Mouse (Mus musculus): ENCODE data around the gene Fut9. TPM values are rescaled to one million over a fixed set of nuclear protein-coding genes. Genes with fewer than 3 reads are reported as not detected.

Fut9 gene
- total RNA-seq (2017) = not detected in 3 replicates

DNA sequence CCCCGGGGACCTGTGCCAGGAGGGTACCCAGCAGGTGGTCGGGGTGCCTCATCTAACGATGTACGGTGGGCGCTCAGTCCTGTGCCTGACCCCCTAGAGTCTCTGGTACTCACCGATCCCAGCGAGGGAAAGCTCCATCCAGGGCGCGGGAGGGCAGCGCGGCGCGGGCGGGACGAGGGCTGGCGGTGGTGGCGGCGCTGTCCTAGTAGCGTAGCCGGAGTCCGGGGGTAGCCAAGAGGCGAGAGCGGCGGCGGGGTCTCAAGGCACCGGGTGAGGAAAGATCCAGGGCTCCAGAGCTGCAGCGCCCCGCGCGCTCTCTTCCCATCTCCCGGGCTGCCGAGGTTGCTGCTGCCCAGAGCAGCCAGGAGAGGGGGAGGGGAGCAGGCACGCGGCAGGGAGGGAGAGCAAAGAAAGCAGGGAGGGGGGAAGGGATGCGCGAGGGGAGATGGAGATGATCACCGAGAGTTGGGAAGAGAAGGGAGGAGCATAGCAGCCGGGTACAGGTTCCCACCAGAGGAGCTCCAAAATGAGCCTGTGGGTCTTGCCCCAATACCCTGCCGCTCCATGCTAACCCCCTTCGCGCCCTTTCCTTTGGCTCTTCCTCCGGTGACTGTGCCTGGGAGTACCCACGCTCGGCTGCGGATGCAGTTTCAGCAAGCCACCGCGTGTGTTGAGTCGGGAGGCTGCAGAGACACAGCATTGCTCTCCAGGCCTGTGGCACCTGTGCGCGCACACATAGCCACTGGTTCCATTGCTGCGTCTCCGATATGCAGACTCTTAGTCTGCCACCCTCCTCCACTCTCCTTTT, at the start of gene Fut9:
Gene Fut9 (minus strand): TSS at position 769 of the 808 bp plus-strand sequence.
- no peak for ATAC-seq (replicated peaks; ENCODE audit: insufficient number of reproducible peaks, low FRiP score, low TSS enrichment, poor library complexity, severe bottlenecking)

DNA sequence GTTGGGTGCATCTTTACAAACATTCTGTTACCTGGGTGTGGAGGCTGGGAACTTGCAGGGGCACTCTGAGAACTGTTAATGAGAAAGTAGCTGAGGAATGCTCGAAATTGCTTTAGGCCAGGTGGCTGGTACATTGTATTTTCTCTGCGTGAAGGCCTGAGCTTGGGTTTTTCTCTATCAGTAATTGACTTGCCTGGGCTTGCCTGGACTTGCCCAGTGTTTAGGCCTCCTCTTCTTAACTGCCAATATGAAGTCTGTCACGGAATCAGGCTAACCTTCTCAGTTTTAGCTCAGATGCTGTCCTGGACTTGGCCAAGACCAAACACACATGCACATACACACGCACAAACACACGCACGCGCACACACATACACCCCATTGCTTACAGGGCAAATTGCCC, 15.7 kb upstream of the Fut9 start:
- ATAC-seq (replicated peaks; ENCODE audit: insufficient number of reproducible peaks, low FRiP score, low TSS enrichment, poor library complexity, severe bottlenecking) = no peak

GRCm38 (mm10) chr4:25813340-25813739, 13.3 kb upstream of the Fut9 start:
- no peak for ATAC-seq (replicated peaks; ENCODE audit: insufficient number of reproducible peaks, low FRiP score, low TSS enrichment, poor library complexity, severe bottlenecking)

- no peak for ATAC-seq (replicated peaks; ENCODE audit: insufficient number of reproducible peaks, low FRiP score, low TSS enrichment, poor library complexity, severe bottlenecking)
These were observed 10.0 kb upstream of the Fut9 start for GRCm38 (mm10) chr4:25810058-25810457.

DNA sequence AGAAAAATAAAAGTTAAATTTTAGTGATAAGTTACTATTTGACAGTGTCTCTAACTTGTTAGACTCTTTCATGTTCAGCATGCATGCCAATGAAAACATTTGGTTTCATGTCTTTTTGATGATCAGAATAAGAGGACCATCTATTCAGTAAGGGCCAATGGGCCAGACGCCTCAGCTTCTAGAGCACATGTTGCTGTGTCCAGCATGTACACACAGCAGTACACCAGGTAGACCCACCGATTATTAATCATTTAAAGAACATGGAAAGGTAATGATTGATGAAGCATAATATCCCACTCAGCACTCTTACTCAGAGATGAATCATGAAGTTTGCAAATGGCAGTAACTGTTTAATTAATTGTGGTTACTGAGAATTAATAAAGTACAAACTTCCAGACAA, 1.7 kb upstream of the Fut9 start:
- no peak for ATAC-seq (replicated peaks; ENCODE audit: insufficient number of reproducible peaks, low FRiP score, low TSS enrichment, poor library complexity, severe bottlenecking)

DNA sequence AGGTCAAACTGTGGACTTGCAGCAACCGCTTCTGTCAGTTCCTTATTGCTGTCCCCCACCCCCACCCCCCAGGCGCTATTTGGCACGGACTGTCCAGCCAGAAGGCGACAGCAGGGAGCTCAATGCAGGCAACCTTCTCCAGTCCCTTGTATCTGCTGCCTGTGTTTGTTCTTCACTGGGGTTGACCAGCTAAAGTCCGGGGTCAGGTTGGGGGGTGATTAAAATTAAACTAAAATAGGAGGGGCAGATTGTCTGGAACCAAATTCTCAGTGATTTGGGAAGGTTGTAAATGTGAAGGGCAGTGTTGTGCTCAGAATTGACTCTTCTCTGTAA, 206 bp upstream of the Fut9 start:
- no peak for ATAC-seq (replicated peaks; ENCODE audit: insufficient number of reproducible peaks, low FRiP score, low TSS enrichment, poor library complexity, severe bottlenecking)

GRCm38 (mm10) chr4:25799051-25799475, 981 bp downstream of the Fut9 start:
- no peak for ATAC-seq (replicated peaks; ENCODE audit: insufficient number of reproducible peaks, low FRiP score, low TSS enrichment, poor library complexity, severe bottlenecking)

DNA sequence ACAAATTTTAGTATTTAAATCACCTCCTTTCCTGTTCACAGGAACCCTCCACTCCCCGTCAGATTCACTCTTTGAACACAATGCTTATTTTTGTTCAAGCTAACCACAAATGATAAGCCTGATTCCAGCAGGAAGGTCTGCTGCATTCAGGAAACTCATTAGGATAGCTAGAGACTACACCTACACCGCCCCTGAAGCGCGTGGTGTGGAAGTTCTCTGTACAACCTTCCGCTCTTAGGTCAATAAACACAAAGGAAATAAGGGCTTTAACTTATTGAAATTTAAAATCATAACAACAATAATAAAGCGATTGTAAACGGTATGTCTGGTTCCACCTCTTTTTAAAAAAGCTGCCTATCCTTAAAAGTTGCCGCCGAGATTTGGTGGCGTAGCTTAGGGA, 1.6 kb downstream of the Fut9 start:
- ATAC-seq (replicated peaks; ENCODE audit: insufficient number of reproducible peaks, low FRiP score, low TSS enrichment, poor library complexity, severe bottlenecking) = no peak

DNA sequence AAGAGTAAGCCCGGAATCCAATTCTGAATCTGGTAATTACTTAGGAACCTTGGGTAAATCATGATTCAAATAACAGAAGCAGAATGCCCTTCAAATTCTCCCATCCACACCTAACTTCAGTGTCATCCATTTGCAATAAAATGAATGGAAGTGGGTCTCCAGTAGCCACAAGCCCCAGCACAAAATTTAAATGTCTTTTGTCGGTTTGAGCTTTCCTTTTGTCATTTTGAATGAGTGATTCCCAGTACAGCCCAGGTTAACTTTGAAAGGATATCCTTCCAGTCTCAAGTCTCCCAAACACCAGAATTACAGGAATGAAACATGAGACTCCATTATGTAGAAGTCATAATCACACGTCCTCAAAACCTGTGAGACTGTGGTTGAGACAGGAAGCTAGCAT, 3.9 kb downstream of the Fut9 start:
- no peak for ATAC-seq (replicated peaks; ENCODE audit: insufficient number of reproducible peaks, low FRiP score, low TSS enrichment, poor library complexity, severe bottlenecking)

GRCm38 (mm10) chr4:25785276-25785675, 14.8 kb downstream of the Fut9 start:
- ATAC-seq (replicated peaks; ENCODE audit: insufficient number of reproducible peaks, low FRiP score, low TSS enrichment, poor library complexity, severe bottlenecking) = no peak

DNA sequence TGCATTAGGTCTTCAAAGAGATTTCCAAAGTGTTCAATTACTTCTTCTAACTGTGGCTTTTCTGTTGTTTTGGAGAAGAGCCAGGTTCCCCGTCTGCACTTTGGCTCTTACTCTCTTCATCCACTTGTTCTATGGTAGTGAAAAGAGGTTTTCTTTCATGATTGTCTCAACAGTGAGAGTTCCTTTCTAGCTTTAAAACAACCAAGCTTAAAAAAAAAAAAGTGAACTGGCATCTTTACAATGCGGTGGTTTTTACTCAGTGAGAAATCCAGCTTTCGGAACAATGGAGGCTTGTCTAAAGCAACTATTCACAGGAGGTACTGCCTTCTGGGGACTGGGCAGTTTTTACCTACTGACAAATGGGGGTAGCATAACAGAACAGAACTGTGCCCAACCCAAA, 31.4 kb downstream of the Fut9 start:
- no peak for ATAC-seq (replicated peaks; ENCODE audit: insufficient number of reproducible peaks, low FRiP score, low TSS enrichment, poor library complexity, severe bottlenecking)

DNA sequence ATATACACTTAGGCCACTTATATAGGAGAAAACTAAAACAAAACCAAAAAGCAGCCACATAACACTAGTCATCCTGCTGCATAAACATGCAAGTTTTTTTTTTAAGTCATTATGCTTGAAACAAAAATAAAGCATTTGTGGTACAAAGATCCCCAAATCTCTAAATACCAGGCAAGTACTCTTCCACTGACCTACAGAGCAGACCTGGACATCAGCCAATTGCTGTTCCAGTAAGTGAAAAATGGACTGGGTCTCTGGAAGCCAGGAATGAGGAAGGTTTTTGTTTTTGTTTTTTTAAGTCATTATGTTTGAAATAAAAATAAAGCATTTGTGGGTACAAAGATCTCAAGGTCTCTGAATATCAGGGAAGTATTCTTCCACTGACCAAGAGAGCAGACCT, 37.0 kb downstream of the Fut9 start:
- no peak for ATAC-seq (replicated peaks; ENCODE audit: insufficient number of reproducible peaks, low FRiP score, low TSS enrichment, poor library complexity, severe bottlenecking)

- ATAC-seq (replicated peaks; ENCODE audit: insufficient number of reproducible peaks, low FRiP score, low TSS enrichment, poor library complexity, severe bottlenecking) = no peak
These were observed 42.0 kb downstream of the Fut9 start for GRCm38 (mm10) chr4:25757909-25758548.

DNA sequence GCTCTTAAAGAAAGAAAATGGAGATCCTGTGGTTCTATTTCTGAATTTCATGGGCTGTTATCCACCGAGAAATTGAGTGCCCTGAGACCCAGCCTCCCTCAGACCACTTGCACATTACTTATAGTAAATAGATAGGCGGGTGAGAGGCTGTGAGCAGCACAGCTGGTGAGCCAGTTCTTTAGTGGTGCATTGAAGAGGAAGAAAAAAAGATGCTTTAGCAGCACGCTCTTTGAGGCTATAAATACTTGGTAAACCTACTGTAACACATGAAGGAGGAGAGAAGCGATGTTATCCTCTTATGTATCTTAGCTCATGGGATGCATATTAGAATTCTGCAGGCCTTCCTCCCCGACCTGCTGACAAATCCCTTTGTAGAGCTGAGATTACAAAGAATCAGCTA, 58.5 kb downstream of the Fut9 start:
- no peak for ATAC-seq (replicated peaks; ENCODE audit: insufficient number of reproducible peaks, low FRiP score, low TSS enrichment, poor library complexity, severe bottlenecking)

DNA sequence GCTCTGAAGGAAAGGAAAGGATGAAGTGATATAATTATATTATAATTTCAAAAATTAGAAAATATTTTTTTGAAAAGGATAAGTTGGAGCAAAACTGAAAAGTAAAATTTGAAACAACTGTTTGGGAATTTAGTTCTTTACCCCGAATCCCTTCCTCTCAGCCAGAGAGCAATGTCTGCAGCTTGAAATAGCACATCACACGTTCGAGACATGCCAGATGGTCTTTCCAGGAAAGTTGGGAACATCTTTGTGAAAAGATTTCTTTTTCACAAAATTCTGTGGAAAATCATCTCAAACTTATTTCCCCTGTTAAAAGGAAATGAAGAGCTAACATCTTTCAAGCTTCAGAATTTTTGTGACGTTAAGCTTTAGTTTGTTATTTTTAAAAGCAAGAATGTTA, 61.3 kb downstream of the Fut9 start:
- ATAC-seq (replicated peaks; ENCODE audit: insufficient number of reproducible peaks, low FRiP score, low TSS enrichment, poor library complexity, severe bottlenecking) = no peak

DNA sequence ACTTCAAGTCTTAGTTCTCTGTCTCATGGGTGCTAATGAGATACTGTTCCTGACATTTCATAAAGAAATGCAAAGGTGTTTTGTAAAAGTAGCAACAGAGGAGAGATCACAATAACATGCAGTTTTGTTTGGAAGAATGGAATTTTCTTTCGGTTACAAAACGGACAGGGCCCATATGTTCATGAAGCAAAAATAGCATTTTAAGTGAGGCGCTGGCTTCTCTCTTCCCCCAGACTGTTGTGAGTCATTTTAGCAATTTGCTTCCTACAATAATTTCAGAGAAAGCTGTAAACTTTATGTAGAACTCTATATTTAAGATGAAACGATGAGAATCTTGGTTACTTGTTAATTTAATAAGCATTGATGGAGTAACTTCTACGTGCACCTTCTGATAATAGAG, 78.5 kb downstream of the Fut9 start:
- no peak for ATAC-seq (replicated peaks; ENCODE audit: insufficient number of reproducible peaks, low FRiP score, low TSS enrichment, poor library complexity, severe bottlenecking)

GRCm38 (mm10) chr4:25713907-25714306, 86.1 kb downstream of the Fut9 start:
- ATAC-seq (replicated peaks; ENCODE audit: insufficient number of reproducible peaks, low FRiP score, low TSS enrichment, poor library complexity, severe bottlenecking) = no peak

DNA sequence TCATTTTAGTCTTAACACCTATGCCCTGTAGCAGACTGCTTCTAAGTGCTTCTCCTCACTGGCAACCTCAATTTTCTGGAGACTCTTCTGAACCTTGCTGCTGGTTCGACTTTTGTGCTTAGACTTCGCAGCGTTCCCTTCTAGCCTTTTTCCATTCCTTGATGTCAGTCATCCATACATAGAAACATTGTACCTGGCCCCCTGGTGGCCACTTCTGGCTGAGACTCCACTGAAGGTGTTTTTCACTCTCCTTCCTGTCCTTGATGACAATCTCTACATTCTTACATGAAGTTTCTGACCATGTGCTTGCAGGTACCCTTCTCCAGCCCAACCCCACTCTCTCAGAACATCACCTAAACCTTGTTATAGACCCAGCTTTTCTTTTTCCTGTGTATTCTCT, 115.1 kb downstream of the Fut9 start:
- ATAC-seq (replicated peaks; ENCODE audit: insufficient number of reproducible peaks, low FRiP score, low TSS enrichment, poor library complexity, severe bottlenecking) = no peak

- ATAC-seq (replicated peaks; ENCODE audit: insufficient number of reproducible peaks, low FRiP score, low TSS enrichment, poor library complexity, severe bottlenecking) = no peak
These were observed 135.8 kb downstream of the Fut9 start for GRCm38 (mm10) chr4:25664196-25664595.

- no peak for ATAC-seq (replicated peaks; ENCODE audit: insufficient number of reproducible peaks, low FRiP score, low TSS enrichment, poor library complexity, severe bottlenecking)
These were observed 138.8 kb downstream of the Fut9 start for GRCm38 (mm10) chr4:25661204-25661727.
